Mouse (Mus musculus) limb, embryonic 11.5 days (tissue): ENCODE data around the gene Oip5. TPM values are rescaled to one million over a fixed set of nuclear protein-coding genes. Genes with fewer than 3 reads are reported as not detected.

Source experiments
- ATAC-seq: fragments of 200-750 bp; cut with Nextera tagmentation; 2 replicates; pipeline ENCODE4 v1.8.0; 2017; ENCODE audit warnings: low read depth; ENCODE audit not compliant: insufficient number of reproducible peaks, low FRiP score, low TSS enrichment
- DNase-seq: peaks from one replicate; pipeline ENCODE4 v3.0.0-alpha.2; 2015; ENCODE audit warnings: low spot score
- H3K27ac ChIP-seq: fragments of 300-500 bp; sonication (generic); replicated peaks from 2 replicates; pipeline ENCODE4 v1.5.1; 2014; ENCODE audit warnings: low read depth, mild to moderate bottlenecking, low read length
- H3K27me3 ChIP-seq: fragments of 300-500 bp; sonication (generic); 2 replicates; pipeline ENCODE4 v1.6.1; 2014; ENCODE audit warnings: mild to moderate bottlenecking, low read length, mixed read lengths; ENCODE audit not compliant: control insufficient read depth, insufficient read depth
- H3K36me3 ChIP-seq: fragments of 300-500 bp; sonication (generic); 2 replicates; pipeline ENCODE4 v1.6.1; 2014; ENCODE audit warnings: mild to moderate bottlenecking, low read length, moderate library complexity, mixed read lengths; ENCODE audit not compliant: control insufficient read depth, insufficient read depth
- H3K4me1 ChIP-seq: fragments of 300-500 bp; sonication (generic); 2 replicates; pipeline ENCODE4 v1.6.1; 2014; ENCODE audit warnings: low read length, mixed read lengths; ENCODE audit not compliant: control insufficient read depth, insufficient read depth
- H3K4me2 ChIP-seq: fragments of 300-500 bp; sonication (generic); 2 replicates; pipeline ENCODE4 v1.6.1; 2014; ENCODE audit warnings: low read depth, mild to moderate bottlenecking, moderate library complexity; ENCODE audit not compliant: severe bottlenecking
- H3K4me3 ChIP-seq: fragments of 300-500 bp; sonication (generic); 2 replicates; pipeline ENCODE4 v1.5.1; 2014; ENCODE audit warnings: low read depth, low read length
- H3K9ac ChIP-seq: fragments of 300-500 bp; sonication (generic); 2 replicates; pipeline ENCODE4 v1.6.1; 2014; ENCODE audit warnings: mild to moderate bottlenecking, low read length
- H3K9me3 ChIP-seq: fragments of 300-500 bp; sonication (generic); 2 replicates; pipeline ENCODE4 v1.6.1; 2016; ENCODE audit warnings: low read length; ENCODE audit not compliant: control insufficient read depth
- WGBS: fragments of 180-500 bp; shearing (Covaris S2); extraction: QIAGEN DNeasy Blood & Tissue Kit; methylation state at CpG from one replicate; pipeline ENCODE4 v1.1.7; 2014; 5-methylcytosine and 5-hydroxymethylcytosine counted together
- polyA plus RNA-seq: library from polyadenylated mRNA; unstranded; fragments of >200 nt; fragmentation: Nextera tagmentation; extraction: Ambion mirVana; gene quantifications from 2 replicates; pipeline ENCODE4 v1.2.1, GENCODE M21; 2014

Oip5 gene
- polyA plus RNA-seq, 1 experiment from 2014 or later, result 35.6 TPM

DNA sequence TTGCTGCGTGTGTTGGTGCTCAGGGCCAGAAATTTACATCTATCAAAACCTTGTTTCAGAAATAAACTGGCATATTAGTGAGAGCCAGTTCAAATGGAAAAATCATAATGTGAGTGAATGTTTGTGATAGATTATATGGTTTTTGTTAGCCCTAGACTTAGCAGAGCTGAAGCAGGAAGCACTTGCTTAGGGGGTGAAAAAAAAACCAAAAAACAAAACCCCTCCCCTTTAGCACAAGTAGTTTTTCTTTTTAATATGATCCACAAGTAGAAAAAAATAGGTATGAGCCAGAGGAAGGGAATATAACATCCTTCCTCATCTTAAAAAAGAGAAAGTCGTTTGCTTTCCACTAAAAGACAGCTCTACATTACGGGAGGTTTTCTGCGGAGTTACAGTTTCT is 23.0 kb downstream of the Oip5 start:
- H3K27me3 ChIP-seq, result no peaks in the 10 kb centered on the region
- peaks cover 11% of the 10 kb centered on the region; the same call in 1 of the 2 replicates for H3K36me3 ChIP-seq
- no peaks in the 10 kb centered on the region for H3K9me3 ChIP-seq
- peak overlapping the region; percentile 69 for H3K4me3 ChIP-seq
- DNase-seq (no peak), ATAC-seq (no peak)
- no peak overlapping the region for H3K27ac ChIP-seq
- H3K9ac ChIP-seq, result peak overlapping the region; percentile 94; the same call in 1 of the 2 replicates
- WGBS, result 61% methylated on average over 4 of the region's 4 CpGs
- H3K4me1 ChIP-seq, result no peaks in the 10 kb centered on the region
- H3K4me2 ChIP-seq, result peak overlapping the region; percentile 56

DNA sequence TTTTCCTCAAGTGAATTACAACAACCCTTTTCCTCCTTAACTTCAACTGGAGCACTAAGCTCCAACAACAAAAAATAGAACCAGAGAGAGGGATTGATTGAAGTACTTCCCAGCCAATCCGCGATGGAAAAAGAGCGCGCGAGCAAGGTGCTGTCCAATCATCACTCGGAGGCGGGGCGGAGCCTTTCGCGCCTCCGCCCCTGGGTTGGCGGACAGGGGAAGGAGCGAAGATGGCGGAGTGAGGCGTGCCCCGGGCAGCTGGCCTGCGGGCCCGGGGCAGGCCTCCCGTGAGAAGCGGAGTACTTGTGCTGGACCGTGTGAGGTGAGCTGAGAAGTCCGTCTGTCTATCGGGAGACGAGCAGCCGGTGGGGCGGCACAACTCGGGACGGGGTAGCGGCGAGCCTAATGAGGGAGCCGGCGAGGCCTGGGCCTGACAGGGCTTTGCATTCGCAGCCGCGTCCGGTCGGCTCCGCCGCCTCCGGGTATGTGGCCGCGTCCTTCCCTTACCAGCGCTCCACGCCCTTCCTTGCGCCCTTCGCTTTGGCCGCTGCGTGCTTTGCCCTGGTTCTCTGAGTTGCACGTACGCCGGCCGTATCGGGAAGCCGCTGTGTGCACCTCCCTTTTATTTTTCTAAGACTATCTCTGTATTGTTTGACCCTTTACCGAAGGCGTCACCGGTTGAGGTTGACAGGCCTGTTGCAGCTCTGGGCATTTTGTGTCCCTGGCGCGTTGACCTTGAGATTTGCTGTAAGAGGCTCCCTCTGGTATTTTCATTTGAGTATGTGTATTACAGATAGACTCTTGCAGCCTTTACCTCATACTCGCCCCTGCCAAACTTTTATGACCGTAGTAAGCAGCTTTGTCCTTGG is 23.9 kb downstream of the Oip5 start:
- Histone ChIP-seq H3K27me3 (no peaks in the 10 kb centered on the region), H3K4me2 (peak overlapping the region; percentile 56), H3K9ac (peak overlapping the region; percentile 94), H3K4me1 (no peaks in the 10 kb centered on the region), H3K36me3 (peaks cover 9% of the 10 kb centered on the region; the same call in 1 of the 2 replicates), H3K9me3 (no peaks in the 10 kb centered on the region), H3K27ac (no peak overlapping the region; the same call in 1 of the 2 replicates), H3K4me3 (peak overlapping the region; percentile 69)
- ATAC-seq (peak; percentile 91), DNase-seq (peak; percentile 98)
- under 1% methylated on average over 60 of the region's 61 CpGs for WGBS

DNA sequence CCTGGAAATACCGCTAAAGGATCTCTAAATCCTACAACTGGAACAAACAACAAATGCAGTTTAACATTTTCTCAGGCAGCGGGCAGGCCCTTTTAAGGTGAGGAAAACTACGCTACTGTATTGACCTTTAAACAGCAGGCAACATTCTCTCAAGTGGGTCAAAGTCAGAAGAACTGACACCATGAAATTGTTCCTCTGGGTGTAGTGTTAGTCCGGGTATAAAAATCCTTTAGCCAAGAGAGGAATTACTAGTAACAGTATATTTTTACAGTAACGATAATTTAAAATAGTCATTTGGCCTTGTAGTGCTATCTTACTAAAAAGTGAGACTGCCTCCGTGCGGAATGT is 24.5 kb downstream of the Oip5 start:
- ATAC-seq, result peak; percentile 42; the same call in 1 of the 2 replicates
- peak; percentile 25 for DNase-seq
- 0 out of 2 replicates have a peak overlapping the region, but pooled peaks have one; percentile 34 for H3K9ac ChIP-seq

DNA sequence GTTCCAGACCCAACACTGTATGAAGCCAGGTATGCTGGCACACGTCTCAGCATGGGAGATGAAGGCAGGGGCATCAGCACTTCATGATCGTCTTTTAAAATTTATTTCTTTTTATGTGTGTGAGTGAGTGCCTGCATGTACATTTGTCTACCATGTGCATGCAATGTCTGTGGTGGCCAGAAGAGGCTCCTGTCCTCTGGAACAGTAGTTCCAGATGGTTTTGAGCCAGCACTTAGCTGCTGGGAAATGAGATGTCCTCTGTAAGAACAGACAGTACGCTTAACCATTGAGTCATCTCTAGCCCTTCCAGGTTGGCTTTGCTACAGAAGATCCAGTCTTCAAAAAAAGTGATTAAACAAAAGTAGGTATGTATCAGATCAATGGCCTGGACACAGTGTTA is 27.0 kb downstream of the Oip5 start:
- DNase-seq (no peak), ATAC-seq (no peak)
- Histone ChIP-seq H3K9me3 (no peaks in the 10 kb centered on the region), H3K4me2 (no peak overlapping the region), H3K27me3 (no peaks in the 10 kb centered on the region), H3K36me3 (no peaks in the 10 kb centered on the region), H3K4me1 (no peaks in the 10 kb centered on the region), H3K9ac (no peak overlapping the region), H3K4me3 (no peak overlapping the region), H3K27ac (no peak overlapping the region)
- 87% methylated on average over 3 of the region's 3 CpGs for WGBS

More for the DNA sequence above, 24.5 kb downstream of the Oip5 start:
- Histone ChIP-seq H3K4me1 (no peaks in the 10 kb centered on the region), H3K27ac (peak overlapping the region; percentile 51; the same call in 1 of the 2 replicates), H3K36me3 (peaks cover 9% of the 10 kb centered on the region; the same call in 1 of the 2 replicates), H3K9me3 (no peaks in the 10 kb centered on the region), H3K4me2 (peak overlapping the region; percentile 56; the same call in 1 of the 2 replicates), H3K27me3 (no peaks in the 10 kb centered on the region), H3K4me3 (peak overlapping the region; percentile 69; the same call in 1 of the 2 replicates)
- WGBS, result 8% methylated on average over 7 of the region's 7 CpGs

DNA sequence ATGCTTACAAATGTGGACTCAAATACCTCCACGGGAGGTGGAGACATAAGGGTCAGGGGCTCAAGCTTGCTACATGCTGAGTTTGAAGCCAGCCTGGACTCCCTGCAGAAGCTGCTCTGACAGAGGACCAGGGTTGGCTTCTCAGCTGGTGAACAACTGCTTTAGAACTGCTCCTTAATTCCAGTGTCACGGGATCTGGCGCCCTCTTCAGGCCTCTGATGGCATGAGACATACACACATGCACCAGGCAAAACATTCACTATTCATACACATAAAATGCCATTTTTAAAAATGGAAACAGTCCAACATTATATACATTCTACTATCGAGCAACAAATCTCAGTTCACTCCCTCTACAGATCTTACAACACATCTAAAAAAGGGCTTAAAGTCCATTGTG is 30.9 kb downstream of the Oip5 start:
- Histone ChIP-seq H3K9ac (no peak overlapping the region), H3K27ac (no peak overlapping the region), H3K4me1 (no peaks in the 10 kb centered on the region), H3K4me3 (no peak overlapping the region), H3K36me3 (no peaks in the 10 kb centered on the region), H3K4me2 (no peak overlapping the region), H3K27me3 (no peaks in the 10 kb centered on the region), H3K9me3 (no peaks in the 10 kb centered on the region)
- WGBS, result 18% methylated on average over 4 of the region's 4 CpGs
- DNase-seq (peak; percentile 75), ATAC-seq (no peak)

DNA sequence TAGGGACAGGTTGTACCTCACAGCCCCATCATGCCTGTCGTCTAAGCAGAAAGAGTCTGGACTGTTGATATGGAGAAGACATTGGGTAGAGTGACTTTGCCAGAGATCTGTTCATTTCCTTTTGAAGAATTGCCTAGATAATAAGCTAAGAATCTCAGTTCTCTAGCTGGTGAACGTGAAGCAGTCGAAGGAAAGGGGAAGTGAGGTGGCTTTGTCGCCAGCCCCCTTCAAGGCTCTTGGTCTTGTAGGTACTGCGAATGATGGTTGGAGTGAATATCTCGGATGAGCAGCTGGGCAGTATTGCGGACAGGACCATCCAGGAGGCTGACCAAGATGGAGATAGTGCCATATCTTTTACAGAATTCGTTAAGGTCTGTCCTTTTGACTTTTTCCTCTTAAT is 34.0 kb downstream of the Oip5 start:
- no peak for ATAC-seq
- H3K36me3 ChIP-seq, result no peaks in the 10 kb centered on the region
- H3K4me2 ChIP-seq, result no peak overlapping the region
- H3K4me1 ChIP-seq, result no peaks in the 10 kb centered on the region
- no peak for DNase-seq
- no peak overlapping the region for H3K9ac ChIP-seq
- H3K9me3 ChIP-seq, result no peaks in the 10 kb centered on the region
- 82% methylated on average over 8 of the region's 8 CpGs for WGBS
- no peak overlapping the region for H3K27ac ChIP-seq
- H3K27me3 ChIP-seq, result no peaks in the 10 kb centered on the region
- no peak overlapping the region for H3K4me3 ChIP-seq

DNA sequence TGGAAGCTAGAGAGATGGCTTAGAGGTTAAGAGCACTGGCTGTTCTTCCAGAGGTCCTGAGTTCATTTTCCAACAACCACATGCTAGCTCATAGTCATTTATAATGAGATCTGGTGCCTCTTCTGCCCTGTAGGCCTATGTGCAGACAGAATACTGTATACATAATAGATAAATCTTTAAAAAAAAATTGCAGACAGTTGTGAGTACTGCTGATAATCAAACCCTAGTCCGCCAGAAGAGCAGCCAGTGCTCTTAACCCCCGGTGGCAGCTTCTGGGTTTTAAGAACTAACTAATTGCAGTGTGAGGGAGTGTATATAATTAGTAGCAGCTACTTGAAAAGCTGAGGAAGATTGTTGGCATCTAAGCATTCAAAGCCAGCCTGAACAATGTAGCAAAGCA is 34.8 kb downstream of the Oip5 start:
- ATAC-seq, result no peak
- H3K4me1 ChIP-seq, result no peaks in the 10 kb centered on the region
- no peak overlapping the region for H3K9ac ChIP-seq
- H3K4me3 ChIP-seq, result no peak overlapping the region
- H3K4me2 ChIP-seq, result no peak overlapping the region
- 41% methylated on average over 2 of the region's 2 CpGs for WGBS
- no peaks in the 10 kb centered on the region for H3K9me3 ChIP-seq
- no peaks in the 10 kb centered on the region for H3K27me3 ChIP-seq
- no peak overlapping the region for H3K27ac ChIP-seq
- DNase-seq, result no peak
- no peaks in the 10 kb centered on the region for H3K36me3 ChIP-seq

DNA sequence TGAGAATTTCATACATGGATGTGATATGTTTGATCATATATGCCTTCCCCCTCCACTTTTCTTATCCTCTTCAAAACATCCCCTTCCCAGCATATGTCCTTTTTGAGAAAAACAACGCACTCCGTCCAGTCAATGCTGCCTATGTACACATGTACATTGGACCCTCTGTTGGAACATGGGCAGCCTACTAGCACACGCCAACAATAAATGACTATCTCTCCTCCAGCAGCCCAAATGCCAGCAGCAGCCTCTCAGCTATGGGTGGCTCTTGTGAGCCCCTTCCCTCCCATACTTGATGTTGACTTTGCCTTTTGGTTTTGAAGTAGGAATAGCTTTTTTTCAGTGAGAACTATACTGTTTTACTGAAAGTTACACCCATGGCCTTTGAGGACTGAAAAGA is 36.7 kb downstream of the Oip5 start:
- DNase-seq (no peak), ATAC-seq (no peak)
- Histone ChIP-seq H3K36me3 (no peaks in the 10 kb centered on the region), H3K4me1 (no peaks in the 10 kb centered on the region), H3K4me2 (no peak overlapping the region), H3K27me3 (no peaks in the 10 kb centered on the region), H3K4me3 (no peak overlapping the region), H3K27ac (no peak overlapping the region), H3K9ac (no peak overlapping the region), H3K9me3 (no peaks in the 10 kb centered on the region)
- WGBS, result 93% methylated on average over 3 of the region's 3 CpGs
